Mouse (Mus musculus) frontal cortex, postnatal 10 days (tissue): Measurements from ENCODE around the gene Psmc3.
"Not testable (repeated sequence)": the region's sequence is repeated elsewhere in the genome, so short reads cannot be mapped to it uniquely, and the experiment has no call there.

Experiments used
- DNase-seq, 2 experiments: peaks; one replicate each; pipeline ENCODE4 v3.0.0; 2022; ENCODE audit warnings: low spot score in 2 of 2, mixed read lengths in 1 of 2

Psmc3 gene

GRCm38 (mm10) chr2:91053934-91054382, at the start of gene Psmc3:
Gene Psmc3, plus strand, starts transcription at chr2:91054009.
- peak; percentile 92 to 97 for DNase-seq

GRCm38 (mm10) chr2:91008536-91008935, 45.3 kb upstream of the Psmc3 start:
- DNase-seq: no peak

GRCm38 (mm10) chr2:91013881-91014280, 39.9 kb upstream of the Psmc3 start:
- no peak for DNase-seq

GRCm38 (mm10) chr2:91015386-91015785, 38.4 kb upstream of the Psmc3 start:
- no peak for DNase-seq

- peak; percentile 39 to 44 for DNase-seq
Measured at GRCm38 (mm10) chr2:91018061-91018788, 35.6 kb upstream of the Psmc3 start.

GRCm38 (mm10) chr2:91019911-91020310, 33.9 kb upstream of the Psmc3 start:
- DNase-seq: no peak

GRCm38 (mm10) chr2:91022266-91022665, 31.5 kb upstream of the Psmc3 start:
- not testable (repeated sequence) for DNase-seq

GRCm38 (mm10) chr2:91023131-91023530, 30.7 kb upstream of the Psmc3 start:
- no peak for DNase-seq

GRCm38 (mm10) chr2:91023956-91024355, 29.9 kb upstream of the Psmc3 start:
- DNase-seq: no peak

GRCm38 (mm10) chr2:91025081-91025516, 28.7 kb upstream of the Psmc3 start:
- DNase-seq: peak in 1 of 2 experiments; percentile 17

- DNase-seq: no peak
Measured at GRCm38 (mm10) chr2:91026491-91026890, 27.3 kb upstream of the Psmc3 start.

- no peak for DNase-seq
Measured at GRCm38 (mm10) chr2:91027391-91028214, 26.2 kb upstream of the Psmc3 start.

- DNase-seq: no peak
Measured at GRCm38 (mm10) chr2:91031216-91031615, 22.6 kb upstream of the Psmc3 start.

GRCm38 (mm10) chr2:91033000-91033399, 20.8 kb upstream of the Psmc3 start:
- DNase-seq: no peak

- DNase-seq: no peak
Measured at GRCm38 (mm10) chr2:91035385-91035784, 18.4 kb upstream of the Psmc3 start, which contains the start of gene Rapsn. Gene Rapsn, plus strand, starts transcription at chr2:91035620.

- no peak for DNase-seq
Measured at GRCm38 (mm10) chr2:91041786-91042185, 12.0 kb upstream of the Psmc3 start.

GRCm38 (mm10) chr2:91042651-91043398, 11.0 kb upstream of the Psmc3 start:
- DNase-seq: no peak

GRCm38 (mm10) chr2:91044727-91045126, 9.1 kb upstream of the Psmc3 start:
- DNase-seq: no peak

- not testable (repeated sequence) for DNase-seq
Measured at GRCm38 (mm10) chr2:91045805-91046204, 8.0 kb upstream of the Psmc3 start.

GRCm38 (mm10) chr2:91047359-91047758, 6.5 kb upstream of the Psmc3 start:
- no peak for DNase-seq

- no peak for DNase-seq
Measured at GRCm38 (mm10) chr2:91051917-91052316, 1.9 kb upstream of the Psmc3 start.

GRCm38 (mm10) chr2:91052752-91053151, 1.1 kb upstream of the Psmc3 start:
- no peak for DNase-seq
